Mouse (Mus musculus) NIH3T3 (cell line): ENCODE results near the gene Zbtb32.

Experiments
- DNase-seq: peaks from one replicate; pipeline ENCODE4 v3.0.0-alpha.2; 2012; ENCODE audit warnings: low read depth

The Zbtb32 gene

DNA sequence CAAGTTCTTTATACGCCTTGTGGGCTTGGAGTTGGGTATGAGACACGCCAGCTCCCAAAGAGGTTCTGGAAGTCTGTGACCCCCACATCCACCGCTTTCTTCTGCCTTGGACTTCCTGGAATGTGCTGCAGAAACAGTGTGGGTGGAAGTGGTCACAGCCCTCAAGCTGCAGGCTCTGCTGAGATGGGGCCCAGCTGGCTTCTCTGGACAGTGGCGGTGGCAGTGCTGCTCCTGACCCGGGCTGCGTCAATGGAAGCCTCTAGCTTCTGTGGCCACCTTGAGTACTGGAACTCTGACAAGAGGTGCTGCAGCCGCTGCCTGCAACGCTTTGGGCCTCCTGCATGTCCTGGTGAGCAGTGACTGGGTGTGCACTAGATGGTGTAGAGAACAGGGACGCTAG, 32.7 kb downstream of the Zbtb32 start:
- no peak for DNase-seq

DNA sequence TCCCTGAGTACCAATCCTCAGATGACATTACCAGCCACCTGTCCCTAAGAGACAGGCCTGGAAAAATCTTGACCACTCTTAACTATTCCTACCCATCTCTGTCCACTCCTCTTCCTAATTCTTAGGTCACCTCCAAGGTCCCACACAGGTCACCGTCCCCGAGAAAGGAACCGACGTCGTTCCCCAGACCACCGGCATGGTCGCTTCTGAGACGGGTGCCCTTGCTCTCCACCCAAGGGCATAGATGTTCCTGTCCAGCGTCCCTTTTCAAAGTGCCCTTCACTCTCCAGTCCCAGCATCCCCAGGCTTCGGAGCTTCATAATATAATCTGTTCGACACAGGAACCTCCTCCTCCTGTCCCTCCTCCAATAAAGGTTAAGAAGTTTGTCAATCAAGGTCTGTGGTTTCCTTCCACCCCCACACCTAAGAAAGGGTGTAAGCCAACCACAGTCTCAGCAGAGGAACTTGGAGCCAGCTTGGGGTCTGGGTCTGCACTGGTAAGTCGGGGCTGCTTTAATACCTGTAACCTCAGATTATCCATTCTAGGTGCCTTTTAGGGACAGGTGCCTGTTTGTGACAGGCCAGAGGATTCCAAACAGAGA, 33.6 kb downstream of the Zbtb32 start, which contains the start of gene Igflr1:
TSS of gene Igflr1 (plus strand) at position 458 of the 602 bp plus-strand sequence.
- DNase-seq, result no peak

DNA sequence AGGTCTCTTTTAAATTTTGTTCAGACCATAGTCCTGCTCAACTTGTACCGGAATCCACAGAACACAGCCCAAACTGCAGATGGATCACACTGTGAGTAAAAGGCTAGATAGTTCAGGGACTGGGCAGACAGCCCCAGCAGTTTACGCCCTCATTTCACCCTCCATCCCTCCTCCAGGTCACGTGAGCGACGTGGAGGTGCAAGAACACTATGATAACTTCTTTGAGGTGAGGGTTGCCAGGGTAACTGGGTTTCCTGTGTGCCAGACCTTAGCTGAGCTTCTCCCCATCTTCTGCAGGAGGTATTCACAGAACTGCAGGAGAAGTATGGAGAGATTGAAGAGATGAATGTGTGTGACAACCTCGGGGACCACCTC, 34.8 kb downstream of the Zbtb32 start:
- DNase-seq, result no peak

DNA sequence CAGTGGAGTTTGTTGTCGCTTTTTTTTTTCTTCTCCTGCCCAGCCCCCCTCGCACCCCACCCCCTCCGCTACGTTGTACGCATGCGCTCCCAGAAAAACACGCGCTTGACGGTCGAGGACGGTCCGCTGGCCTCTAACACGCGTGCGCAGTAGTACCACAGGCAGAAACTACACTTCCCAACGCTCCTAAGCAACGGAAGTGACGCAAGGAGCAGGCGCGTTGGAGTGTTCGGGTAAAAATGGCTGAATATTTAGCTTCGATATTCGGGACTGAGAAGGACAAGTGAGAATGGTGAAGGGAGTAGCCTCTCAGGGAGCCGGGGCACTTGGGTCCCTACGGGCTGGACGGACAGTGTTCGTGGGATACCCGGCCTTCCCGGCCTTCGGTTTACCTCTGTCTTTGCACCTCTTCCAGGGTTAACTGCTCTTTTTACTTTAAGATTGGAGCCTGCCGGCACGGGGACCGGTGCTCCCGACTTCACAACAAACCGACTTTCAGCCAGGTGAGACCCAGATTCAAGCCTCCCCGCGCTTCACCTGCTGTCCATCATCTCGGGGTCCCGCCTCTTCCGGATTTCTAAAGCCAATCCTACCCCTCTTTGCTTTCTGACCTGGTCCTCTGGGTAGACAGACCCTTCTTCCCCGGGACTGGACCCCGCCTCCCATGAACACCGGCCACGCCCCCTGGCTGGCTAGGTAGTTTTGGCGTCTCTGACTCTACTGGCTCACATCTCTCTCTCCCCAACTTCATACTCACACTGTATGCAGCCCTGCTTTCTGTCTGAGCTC, 35.4 kb downstream of the Zbtb32 start, which contains the start of the genes U2af1l4, Gm49396 and Psenen:
TSS of gene U2af1l4 (plus strand) at position 185 of the 789 bp plus-strand sequence.
TSS of gene Gm49396 (plus strand) at position 228 of the 789 bp plus-strand sequence.
TSS of gene Psenen (minus strand) at position 511 of the 789 bp plus-strand sequence.
- DNase-seq, result peak; percentile 99

DNA sequence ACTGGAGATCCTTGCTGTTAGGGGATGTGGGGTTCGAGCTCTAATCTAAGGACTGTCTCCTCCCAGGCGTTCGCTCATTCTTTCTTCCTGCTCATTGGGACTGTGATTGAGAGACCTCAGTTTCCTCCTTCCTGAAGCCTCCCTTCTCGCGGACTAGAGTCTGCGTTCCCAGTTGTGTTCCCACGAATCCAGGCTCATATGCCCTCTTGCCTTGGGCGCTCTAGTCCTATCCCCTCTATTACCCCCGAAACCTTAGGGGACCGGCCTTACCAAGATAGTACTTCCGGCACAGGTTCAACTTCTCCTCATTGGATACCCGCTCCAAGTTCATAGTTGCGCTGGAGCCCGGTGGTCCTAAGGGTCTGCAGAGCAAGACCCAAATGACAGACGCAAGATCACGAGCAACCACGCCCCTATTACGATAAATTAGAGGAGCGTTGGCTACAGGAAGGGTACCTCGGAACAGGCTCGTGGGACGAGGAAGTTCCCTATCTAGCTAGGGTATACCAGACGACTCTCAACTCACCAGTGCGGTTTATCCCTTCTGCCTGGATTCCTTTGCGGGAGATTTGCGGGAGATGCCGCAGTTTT, 36.1 kb downstream of the Zbtb32 start:
- no peak for DNase-seq

DNA sequence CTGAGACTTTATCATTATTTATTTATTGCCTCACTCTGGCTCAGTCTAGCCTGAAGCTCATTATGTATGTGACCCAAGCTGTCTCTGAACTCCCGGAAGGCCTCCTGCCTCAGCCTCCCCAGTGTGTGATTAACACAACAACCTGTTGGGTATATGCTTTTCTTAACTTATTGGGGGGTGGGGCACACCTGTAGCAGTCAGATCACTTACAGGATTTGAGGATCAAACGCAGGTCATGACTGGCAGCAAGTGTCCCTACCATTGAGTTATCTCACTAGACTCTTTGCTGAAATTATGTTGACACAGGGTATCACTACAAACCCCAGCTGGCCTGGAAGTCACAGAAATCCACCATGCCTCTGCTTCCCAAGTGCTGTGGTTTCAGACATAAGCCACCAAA, 38.4 kb downstream of the Zbtb32 start:
- no peak for DNase-seq

DNA sequence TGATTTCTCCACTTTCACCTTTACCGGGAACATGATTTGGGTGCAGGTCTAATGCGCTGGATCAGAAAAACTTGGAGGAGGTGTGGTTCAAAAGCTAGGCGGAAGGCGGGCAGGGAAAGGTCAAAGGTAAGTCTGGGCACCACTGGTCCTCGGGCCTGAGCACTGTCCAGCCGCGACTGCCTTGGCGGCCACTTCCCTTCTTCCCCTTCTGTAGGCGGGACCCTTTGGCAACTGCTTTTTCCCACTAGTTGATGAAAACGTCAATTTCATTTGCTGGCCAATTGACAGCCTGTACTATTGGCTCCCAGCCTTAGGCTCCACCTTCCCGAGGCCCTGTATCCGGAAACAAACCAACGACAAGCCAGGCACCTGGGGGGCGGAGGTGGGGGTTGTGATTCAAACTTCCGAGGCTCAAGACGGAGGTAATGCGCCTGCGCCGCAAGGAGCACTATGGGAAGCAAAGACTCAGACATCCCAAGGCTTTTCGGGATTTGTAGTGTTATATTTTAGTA, 39.2 kb downstream of the Zbtb32 start, which contains the start of gene Lin37:
TSS of gene Lin37 (minus strand) at position 396 of the 512 bp plus-strand sequence.
- DNase-seq, result peak; percentile 99

DNA sequence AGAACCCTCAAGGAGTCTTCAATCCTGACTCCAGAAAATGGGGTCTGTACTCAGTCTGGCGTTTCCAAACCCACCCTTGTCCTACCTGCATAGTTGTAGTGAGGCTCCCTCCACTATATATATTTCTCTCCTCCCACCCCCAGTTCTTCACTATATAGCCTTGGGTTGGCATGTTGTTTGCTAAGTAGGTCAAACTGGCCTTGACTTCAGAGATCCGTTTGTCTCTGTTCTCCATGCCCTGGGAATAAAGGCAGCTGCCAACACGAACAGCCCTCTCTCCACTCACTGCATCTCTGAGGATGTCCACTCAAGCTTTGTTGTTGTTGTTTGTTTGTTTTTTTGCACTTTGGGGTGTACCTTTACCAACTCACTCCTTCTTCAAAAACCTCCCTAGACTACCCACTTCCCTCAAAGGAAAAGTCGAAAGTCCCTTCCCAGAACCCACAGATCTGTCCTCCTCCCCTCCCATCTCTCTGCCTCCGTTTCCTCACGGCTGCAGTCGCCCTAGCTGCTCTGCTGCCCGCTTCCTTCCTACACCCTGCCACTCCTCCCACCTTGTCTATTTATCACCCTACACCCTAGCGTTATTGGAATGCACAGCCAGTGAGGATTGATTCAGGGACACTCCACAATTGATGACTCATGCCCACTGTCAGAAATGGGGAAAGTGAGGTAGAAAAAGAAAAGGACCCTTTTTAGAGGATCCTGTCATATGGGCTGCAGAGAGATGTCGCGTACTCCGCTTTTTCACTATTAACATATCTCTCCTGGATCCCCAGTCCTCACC, 39.9 kb downstream of the Zbtb32 start:
- peak; percentile 34 for DNase-seq

DNA sequence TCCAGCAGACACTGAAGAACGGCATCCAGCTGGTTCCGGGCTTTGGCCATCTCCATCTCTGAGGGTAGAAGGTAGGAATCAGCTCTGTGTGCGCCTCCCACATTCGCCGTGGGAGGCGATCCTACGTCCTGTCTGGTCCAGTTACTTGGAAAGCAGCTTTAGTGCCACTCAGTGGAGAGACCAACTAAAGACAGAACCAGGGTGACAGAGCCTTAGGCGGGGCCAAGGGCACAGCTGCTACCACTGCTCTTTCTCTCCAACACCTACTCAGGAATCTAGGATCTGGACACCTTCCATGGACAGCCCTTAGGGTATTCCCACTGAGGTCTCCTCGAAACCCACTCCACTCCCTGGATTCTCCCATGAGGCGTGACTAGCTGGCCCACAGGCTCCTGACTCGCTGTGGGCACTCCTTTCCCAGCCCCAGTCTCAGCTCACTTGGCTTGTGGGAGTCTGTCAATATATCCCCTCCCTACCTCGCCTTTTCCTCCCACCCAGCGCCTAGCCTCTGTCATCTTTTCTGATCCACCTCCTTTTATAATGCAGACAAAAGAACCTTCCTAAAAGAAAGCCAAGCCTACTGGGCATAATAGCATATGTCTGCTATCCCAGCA, 40.7 kb downstream of the Zbtb32 start:
- DNase-seq, result no peak

DNA sequence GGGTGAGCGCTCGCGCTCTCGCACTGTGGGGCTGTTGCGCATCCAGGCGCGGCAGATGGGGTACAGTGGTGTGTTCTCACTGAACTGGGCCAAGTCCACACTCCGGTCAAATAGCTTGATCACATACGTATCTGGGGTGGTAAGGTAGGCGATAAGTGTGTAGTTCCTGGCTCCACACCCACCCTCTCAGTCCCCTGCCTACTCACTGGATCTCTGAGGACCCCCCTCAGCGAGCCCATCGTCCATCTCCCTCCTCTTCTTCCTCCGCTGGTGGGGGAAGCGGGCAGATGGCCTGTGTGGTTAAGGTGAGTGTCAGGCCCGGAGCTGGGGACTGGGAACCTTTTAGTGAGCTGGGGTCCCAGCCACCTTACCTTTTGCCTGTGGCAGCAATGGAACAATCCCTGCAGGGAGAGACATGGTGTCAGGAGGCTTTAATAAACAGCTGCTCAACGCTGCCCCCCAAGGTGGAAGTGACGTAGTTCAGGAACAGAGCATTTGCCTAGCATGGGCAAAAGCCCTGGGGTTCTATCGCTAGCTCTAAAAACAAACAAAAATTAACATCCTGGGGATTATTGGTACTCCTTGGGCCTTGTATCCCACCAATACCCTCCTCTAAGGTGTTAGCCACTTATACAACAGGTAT, 41.7 kb downstream of the Zbtb32 start:
- peak; percentile 52 for DNase-seq

DNA sequence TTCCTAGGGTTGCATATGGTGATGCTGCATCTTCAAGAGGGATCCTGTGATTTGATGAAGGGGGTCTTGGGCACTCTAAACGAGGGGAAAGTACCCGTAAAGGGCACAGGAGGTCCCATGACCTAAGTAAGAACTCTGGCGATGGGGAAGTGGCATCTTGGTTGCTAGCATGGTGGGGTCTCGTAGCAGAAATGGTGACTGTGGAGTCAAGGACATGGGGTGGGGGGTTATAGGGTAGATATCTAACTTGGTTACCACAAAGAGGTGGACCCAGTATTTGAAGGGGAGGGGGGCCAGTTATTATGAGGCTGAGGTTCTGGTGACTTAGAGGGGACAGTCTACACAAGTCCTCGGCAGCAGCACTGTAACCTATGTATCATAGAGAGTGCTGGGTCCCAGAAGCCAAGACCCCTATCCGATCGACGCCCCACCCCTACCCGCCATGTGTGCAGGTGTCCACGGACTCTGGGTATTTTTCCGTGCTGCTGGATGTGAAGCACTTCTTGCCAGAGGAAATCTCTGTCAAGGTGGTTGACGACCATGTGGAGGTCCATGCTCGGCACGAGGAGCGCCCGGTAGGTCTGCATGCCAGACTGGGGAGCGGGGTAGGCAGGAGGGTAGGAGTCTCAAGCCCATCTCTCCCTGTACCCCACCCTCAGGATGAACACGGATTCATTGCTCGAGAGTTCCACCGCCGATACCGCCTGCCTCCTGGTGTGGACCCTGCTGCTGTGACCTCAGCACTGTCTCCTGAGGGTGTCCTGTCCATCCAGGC, 44.7 kb downstream of the Zbtb32 start:
- no peak for DNase-seq

DNA sequence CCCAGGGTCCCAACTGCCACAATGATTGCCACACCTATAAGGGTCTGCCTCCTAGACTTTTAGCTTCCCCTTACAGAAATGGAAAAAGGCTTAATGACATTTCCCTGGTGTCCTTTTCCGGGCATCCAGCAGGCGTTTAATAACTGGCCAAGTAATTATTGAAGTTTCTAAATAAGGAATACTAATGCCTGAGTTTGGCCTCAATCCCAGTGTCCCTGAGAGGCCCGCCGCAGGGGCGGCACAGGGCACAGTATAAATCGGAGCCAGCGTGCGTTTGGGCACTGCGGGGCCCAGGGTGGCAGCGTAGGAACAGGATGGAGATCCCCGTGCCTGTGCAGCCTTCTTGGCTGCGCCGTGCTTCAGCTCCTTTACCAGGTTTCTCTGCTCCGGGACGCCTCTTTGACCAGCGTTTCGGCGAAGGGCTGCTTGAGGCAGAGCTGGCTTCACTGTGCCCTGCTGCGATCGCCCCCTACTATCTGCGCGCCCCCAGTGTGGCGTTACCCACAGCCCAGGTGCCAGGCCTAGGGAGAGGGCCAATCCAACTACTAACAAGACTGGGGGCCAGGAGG, 45.6 kb downstream of the Zbtb32 start:
- DNase-seq, result peak; percentile 78

DNA sequence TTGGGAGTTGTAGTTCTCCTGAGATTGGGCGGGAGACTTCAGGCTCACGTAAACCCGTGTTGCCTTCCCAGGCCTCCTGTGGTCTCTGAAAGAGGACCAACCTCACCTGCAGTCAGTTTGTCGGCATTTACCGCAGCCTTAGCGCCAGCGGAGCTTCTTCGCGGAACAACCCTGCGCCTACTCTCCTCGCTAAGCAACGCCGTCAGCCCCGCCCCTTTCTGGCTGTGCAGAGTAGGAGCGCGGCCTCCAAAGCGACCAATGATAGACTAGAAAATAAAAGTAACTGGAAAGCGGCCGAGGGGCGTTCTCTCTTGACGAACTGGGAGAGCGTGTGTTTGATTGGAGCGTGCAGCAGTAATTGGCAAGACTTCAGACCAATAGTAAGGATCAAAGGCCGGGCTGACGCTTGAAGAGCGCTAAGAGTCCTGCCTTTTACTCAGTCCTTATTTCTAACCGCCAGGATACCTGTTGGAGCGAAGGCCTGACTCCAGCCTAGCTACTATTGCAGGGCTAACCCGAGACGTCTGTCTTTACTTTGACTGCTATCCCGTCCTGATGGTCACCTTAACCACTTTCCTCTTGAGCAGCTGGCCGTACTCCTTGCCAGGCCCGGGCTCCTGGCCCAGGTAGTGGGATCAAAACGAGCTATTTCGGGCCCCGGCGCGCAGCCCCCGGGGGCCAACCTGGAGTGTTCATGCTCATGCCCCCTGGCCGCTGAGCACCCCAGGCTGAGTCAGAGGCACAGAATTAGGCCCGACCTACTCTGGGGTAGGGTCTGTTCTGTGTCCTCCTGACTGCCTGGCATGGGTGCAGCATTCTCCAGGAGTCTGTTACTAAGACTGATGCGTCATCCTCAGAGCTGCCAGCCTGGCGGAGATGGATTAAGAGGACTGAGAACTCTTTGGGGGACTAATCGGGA, 46.3 kb downstream of the Zbtb32 start, which contains the start of the genes Hspb6 and Proser3:
TSS of gene Hspb6 (plus strand) at position 77 of the 919 bp plus-strand sequence.
TSS of gene Proser3 (minus strand) at position 198 of the 919 bp plus-strand sequence.
- DNase-seq, result peak; percentile 100

DNA sequence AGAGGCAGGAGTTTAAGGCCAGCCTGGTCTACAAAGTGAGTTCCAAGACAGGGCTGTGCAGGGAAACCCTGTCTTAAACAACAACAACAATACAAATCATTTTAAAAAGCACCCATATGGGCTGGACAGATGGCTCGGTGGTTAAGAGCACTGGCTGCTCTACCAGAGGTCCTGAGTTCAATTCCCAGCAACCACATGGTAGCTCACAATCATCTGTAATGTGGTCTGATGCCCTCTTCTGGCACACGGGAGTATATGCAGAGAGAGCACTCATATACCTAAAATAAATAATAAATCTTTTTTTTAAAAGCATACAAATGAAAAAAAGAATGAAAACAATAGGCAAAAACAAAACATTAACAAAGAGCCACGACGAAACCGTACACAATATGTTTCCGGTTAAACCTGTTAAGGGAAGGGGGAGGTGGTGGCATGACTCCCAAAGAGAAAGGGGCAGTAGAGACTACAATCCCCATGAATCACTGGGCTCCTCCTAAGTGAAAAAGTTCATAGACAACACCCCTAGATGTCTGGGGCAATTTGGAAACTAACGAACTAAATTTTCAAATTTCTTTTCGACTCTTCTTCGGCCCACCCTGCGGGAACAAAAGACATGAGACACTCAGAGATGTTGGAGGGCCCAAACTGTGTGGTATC, 47.1 kb downstream of the Zbtb32 start:
- DNase-seq, result no peak

DNA sequence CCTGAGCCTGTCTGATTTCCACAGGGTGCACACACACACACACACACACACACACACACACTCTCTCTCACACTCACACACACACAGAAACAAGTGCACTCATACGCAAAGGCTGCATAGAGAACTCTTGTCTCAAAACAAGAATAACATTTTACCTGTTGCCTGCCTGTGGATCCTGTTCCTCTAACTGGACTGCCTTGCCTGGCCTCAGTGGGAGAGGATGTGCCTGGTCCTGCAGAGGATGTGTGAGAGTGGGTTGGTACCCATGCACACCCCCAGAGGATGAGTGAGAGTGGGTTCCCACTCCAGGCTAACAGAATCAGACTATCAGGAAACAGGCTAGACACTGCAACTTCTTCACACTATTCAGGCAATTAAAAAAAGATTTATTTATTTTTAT, 48.1 kb downstream of the Zbtb32 start:
- DNase-seq, result no peak

DNA sequence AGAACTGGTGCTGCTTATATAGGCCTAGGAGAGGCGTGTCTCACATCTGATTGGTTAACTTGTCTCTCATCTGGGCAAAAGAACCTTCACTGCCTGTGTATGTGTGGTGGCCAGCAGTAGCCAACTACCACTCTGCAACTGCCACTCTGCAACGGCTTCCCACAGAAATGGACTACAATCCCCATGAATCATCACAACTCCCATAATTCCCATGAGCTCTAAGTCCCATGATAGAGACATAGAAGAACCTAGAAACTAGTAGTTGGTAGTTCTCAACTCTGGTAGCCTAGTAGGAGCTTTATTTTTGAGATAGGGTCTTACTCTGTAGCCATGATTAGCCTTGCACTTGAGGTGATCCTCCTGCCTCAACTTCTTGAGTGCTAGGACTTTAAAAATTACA, 48.8 kb downstream of the Zbtb32 start:
- no peak for DNase-seq

DNA sequence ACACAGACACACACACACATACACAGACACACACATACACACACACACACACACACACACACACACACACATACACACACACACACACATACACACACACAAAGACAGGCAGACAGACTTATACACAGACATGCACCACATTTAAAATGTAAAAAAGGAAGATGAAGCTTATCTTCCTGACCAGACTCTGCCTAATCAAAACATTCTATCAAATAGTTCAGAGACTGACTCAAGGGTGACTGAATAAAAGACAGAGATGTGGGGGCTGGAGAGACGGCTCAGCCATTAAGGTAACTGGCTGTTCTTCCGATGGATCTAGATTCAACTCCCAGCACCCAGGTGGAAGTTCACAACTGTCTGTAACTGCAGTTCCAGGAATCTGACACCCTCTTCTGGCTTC, 54.4 kb downstream of the Zbtb32 start:
- DNase-seq, result no peak

DNA sequence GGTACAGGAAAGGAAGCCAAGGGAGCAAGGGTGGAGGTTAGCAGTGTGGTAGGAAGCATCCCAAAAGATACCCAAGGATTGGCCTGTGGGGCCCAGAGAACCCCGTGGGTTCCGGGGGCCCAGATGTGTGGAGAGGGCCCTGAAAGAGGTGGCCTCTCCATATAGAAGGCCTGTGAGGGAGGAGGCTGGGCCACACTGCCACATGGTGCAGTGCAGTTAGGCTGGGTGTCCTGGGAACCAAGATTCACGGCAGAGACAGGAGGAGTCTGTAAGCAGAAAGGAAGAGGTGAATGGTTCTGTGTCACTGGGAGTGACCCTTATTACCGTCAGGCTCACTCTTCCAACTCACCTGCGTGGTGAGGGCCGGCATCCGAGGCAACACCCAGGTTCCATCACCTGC, 58.1 kb downstream of the Zbtb32 start:
- DNase-seq, result no peak
